Mouse (Mus musculus) spleen, adult 2 months (tissue): ENCODE results near the gene Ifitm6.

Experiments used
- CTCF ChIP-seq: fragments of 200-500 bp; IDR thresholded peaks from 2 replicates; pipeline ENCODE4 v1.5.1; 2011; ENCODE audit warnings: mild to moderate bottlenecking, inconsistent platforms; ENCODE audit not compliant: insufficient read depth, insufficient read length, insufficient replicate concordance; ENCODE audit errors: extremely low read depth
- POLR2A ChIP-seq: fragments of 200-500 bp; IDR thresholded peaks from 2 replicates; pipeline ENCODE4 v1.6.1; 2011; ENCODE audit warnings: low read depth, low read length, inconsistent platforms

GRCm38 (mm10) chr7:141024865-141025838, 7.4 kb upstream of the Ifitm6 start:
- no peak for TF ChIP-seq POLR2A
- TF ChIP-seq CTCF, result no peak
